Mouse (Mus musculus) liver, embryonic 14.5 days (tissue): ENCODE data around the gene Rnf115.

ENCODE experiments used
- CTCF ChIP-seq: IDR thresholded peaks from 2 replicates; pipeline ENCODE4 v1.5.1; 2016; ENCODE audit warnings: antibody characterized with exemption, low read depth, control low read depth
- EP300 ChIP-seq: IDR thresholded peaks from 2 replicates; pipeline ENCODE4 v1.6.1; 2016; ENCODE audit warnings: antibody characterized with exemption, low read depth

DNA sequence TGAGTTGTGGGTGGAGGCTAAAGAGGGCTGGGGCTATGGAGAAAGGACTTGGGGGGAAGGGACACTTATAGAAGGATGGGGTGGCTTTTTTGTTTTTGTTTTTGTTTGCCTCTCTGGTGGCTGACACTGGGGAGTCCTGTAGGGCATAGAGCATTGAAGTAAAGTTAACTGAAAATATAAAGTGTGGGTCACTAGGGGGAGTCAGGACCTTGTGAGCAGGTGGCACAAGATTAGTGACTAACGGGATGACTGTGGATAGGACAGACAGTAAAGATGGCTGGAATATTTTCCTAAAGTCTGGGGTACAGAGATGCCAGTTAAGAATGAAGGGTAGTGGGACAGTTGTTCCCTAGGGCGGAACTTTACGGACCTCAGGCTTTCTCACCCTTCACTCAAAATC is 37.2 kb upstream of the Rnf115 start:
- TF ChIP-seq CTCF (peak; percentile 28; the same call in 1 of the 2 replicates), EP300 (no peak)
